Mouse (Mus musculus) bone marrow, adult 2 months (tissue): ENCODE measurements around the gene Trim80.
A peak's percentile ranks its signal among the peaks of the same experiment; 100 is the strongest.

Experiments used
- CTCF ChIP-seq: fragments of 200-500 bp; IDR thresholded peaks from 2 replicates; pipeline ENCODE4 v1.5.1; 2011; ENCODE audit warnings: low read length, control low read depth; ENCODE audit not compliant: control insufficient read depth, insufficient read depth
- POLR2A ChIP-seq: fragments of 200-500 bp; IDR thresholded peaks from 2 replicates; pipeline ENCODE4 v1.6.1; 2011; ENCODE audit warnings: low read depth, mild to moderate bottlenecking, control low read depth, low read length, borderline replicate concordance; ENCODE audit not compliant: control insufficient read depth

- no peak for TF ChIP-seq POLR2A
- TF ChIP-seq CTCF = 0 out of 2 replicates have a peak, but pooled peaks have one; percentile 6
These were observed 35.5 kb downstream of the Trim80 start for GRCm38 (mm10) chr11:115475758-115476237.
